Mouse (Mus musculus): ENCODE measurements around the gene Mdm4.

Mdm4 gene

GRCm38 (mm10) chr1:133030461-133030860 is at the start of gene Mdm4:
Mdm4 (minus strand) TSS chr1:133030561.
- DNase-seq: no peak

GRCm38 (mm10) chr1:133080079-133080561 is 49.8 kb upstream of the Mdm4 start:
- no peak for DNase-seq

- DNase-seq: no peak
These were observed 49.1 kb upstream of the Mdm4 start for GRCm38 (mm10) chr1:133079509-133079908.

GRCm38 (mm10) chr1:133078338-133078727 is 48.0 kb upstream of the Mdm4 start:
- DNase-seq: no peak

- no peak for DNase-seq
These were observed 47.4 kb upstream of the Mdm4 start for GRCm38 (mm10) chr1:133077606-133078337.

DNA sequence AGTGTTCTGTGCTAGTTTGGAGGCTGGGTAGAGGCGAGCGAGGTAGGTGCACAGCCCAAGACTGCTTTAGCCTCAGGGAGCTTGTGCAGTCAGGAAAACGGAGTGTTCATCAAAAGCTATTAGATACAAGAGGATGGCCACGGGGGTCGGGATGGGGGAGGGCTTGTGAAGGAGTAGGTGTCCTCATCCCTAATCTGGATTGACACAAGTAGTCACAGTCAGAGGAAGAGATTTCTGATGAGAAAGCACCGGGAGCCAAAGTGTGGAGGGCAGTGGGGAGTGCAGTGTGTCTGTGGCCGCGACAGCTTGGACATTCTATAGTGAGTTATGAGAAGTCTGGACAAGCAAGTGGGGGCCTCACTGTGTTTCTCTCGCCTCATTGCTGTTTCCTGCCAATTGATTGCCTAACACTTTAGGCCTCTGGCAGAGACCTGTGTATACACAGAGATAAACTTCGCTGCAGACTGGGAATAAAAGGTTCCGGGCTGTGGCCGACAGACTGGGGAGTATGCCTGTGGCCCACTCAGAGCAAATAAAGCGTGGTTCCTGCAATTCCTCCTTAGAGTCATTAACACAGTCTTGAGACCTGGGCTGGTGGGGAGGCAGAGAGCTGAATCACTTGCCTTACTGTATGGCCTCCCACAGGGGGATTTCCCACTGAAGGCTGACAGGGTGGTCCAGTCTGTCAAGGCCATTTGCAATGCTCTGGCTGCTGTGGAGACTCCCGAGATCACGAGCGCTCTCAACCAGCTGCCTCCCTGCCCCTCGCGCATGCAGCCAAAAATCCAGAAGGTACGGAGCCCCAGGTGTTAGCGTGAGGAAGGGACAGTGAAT is 46.5 kb upstream of the Mdm4 start:
- DNase-seq: no peak

- no peak for DNase-seq
These were observed 45.5 kb upstream of the Mdm4 start for GRCm38 (mm10) chr1:133075651-133076400.

DNA sequence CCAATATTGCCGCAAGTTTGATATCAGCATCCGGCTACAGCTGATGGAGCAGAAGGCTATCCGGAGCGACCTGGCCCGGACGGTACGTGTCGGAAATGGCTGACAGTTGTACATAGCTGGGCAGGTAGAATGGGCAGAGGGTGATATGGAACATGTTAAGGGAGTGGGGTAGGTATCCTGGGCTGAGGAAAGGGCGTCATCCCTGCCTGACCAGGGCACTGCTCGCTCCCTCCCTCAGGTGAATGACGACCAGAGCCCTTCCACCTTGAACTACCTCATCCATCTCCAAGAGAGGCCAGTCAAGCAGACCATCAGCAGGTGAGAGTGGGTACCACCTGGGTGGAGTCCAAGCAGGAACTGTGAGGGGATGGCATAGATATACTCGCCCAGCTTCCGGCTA is 44.2 kb upstream of the Mdm4 start:
- DNase-seq: no peak

- DNase-seq: no peak
These were observed 43.0 kb upstream of the Mdm4 start for GRCm38 (mm10) chr1:133073327-133073856.

GRCm38 (mm10) chr1:133071666-133072381 is 41.5 kb upstream of the Mdm4 start:
- peak; percentile 57 for DNase-seq

DNA sequence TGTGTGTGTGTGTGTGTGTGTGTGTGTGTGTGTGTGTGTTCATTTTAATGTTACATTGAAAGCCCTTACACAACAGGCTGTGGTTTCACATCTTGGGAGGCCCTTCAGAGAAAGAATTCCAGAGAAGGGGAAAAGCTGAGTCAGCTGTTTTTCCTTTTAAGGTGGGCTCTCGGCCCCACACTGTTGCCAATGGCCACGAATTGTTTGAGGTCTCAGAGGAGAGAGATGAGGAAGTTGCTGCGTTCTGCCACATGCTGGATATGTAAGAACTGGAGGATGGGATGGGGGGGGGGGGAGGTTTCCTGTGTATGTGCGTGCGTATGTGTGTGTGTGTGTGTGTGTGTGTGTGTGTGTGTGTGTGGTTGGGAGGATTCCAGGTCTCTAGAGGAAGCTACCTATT is 39.8 kb upstream of the Mdm4 start:
- no peak for DNase-seq

- no peak for DNase-seq
These were observed 39.1 kb upstream of the Mdm4 start for GRCm38 (mm10) chr1:133069275-133070120.

GRCm38 (mm10) chr1:133068669-133069274 is 38.4 kb upstream of the Mdm4 start:
- DNase-seq: no peak

- no peak for DNase-seq
These were observed 37.9 kb upstream of the Mdm4 start for GRCm38 (mm10) chr1:133068268-133068667.

GRCm38 (mm10) chr1:133063164-133063563 is 32.8 kb upstream of the Mdm4 start:
- no peak for DNase-seq

- no peak for DNase-seq
These were observed 30.3 kb upstream of the Mdm4 start for GRCm38 (mm10) chr1:133060681-133061080.

GRCm38 (mm10) chr1:133059592-133059991 is 29.2 kb upstream of the Mdm4 start:
- DNase-seq: no peak

DNA sequence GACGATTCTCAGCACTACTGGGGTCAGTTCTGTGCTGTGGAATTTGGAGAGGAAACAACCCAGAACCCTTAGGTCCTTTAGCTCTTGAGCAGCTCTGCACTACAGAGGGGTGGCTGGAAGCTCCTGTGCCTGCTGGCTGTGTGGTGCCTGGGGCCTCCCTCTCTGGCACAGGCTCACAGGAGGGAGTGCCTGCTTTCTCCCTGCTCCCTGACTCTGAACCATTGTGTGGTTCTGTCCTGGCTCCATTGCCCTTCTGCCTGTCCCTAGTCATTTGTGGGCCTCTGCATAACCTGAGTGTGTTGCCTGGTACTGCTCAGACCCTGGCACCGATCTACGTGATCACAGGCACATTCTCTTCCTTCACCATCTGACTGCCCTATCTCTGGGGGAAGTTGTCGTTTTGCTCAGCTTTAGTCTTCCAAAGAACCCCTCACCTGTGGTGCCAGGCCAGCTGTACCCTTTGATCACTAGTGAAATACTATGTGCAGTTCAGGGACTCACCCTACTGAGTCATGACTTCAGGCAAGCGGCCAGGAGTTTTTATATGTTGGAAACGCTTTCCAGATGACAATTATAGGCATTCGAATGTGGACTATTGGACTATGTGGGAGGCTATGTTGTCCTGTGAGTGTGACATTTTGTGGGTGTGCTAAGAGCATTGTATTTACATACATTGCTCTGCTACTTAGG is 27.1 kb upstream of the Mdm4 start:
- DNase-seq: no peak

DNA sequence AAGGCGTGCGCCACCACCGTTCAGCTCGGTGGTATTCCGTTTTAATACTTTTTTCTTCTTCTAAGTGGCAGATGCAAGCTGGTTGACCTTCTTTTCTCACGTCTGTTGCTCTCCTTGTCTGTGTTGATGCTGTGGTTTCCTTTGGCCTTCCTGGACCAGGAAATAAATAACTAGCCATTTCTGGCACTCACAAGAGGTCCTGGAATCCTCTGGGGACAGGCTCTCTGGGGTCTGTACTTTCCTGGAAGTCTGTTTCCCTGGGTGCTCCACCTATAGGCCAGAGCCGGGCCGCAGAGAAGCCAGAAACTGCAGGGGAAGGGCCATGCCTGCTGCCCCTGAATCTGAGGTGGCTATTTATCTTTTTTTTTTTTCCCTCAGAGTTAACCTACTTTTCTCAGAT is 24.0 kb upstream of the Mdm4 start:
- DNase-seq: no peak

GRCm38 (mm10) chr1:133053034-133053433 is 22.7 kb upstream of the Mdm4 start:
- DNase-seq: no peak

All from right cerebral cortex, postnatal 25 days (tissue).